Mouse (Mus musculus): ENCODE results near the gene Cblb. TPM values are rescaled to one million over a fixed set of nuclear protein-coding genes. Genes with fewer than 3 reads are reported as not detected.

Cblb gene
- polyA plus RNA-seq, 1 experiment = 22.8 TPM

- Histone ChIP-seq H3K4me1 (replicated peaks; ENCODE audit: control insufficient read depth, insufficient read depth, low read length) (no peaks in the 10 kb centered on the region), H3K36me3 (ENCODE audit: control insufficient read depth, insufficient read depth, low read length) (no peaks in the 10 kb centered on the region), H3K27me3 (ENCODE audit: control insufficient read depth, insufficient read depth, low read length) (no peaks in the 10 kb centered on the region), H3K4me3 (ENCODE audit: control insufficient read depth, insufficient read depth, low read length) (no peak overlapping the region), H3K27ac (ENCODE audit: control insufficient read depth, insufficient read depth, low read length) (no peak overlapping the region)
- DNase-seq = no peak
- TF ChIP-seq CTCF (IDR thresholded peaks at IDR 0.05; ENCODE audit: borderline replicate concordance, control insufficient read depth, extremely low read depth, insufficient read depth, low read length, poor library complexity) = no peak
- TF ChIP-seq POLR2A (IDR thresholded peaks at IDR 0.05; ENCODE audit: control insufficient read depth, extremely low read depth, insufficient read depth, low read length, poor library complexity) = no peak
Measured at GRCm38 (mm10) chr16:52124974-52125373, 93.9 kb downstream of the Cblb start.

DNA sequence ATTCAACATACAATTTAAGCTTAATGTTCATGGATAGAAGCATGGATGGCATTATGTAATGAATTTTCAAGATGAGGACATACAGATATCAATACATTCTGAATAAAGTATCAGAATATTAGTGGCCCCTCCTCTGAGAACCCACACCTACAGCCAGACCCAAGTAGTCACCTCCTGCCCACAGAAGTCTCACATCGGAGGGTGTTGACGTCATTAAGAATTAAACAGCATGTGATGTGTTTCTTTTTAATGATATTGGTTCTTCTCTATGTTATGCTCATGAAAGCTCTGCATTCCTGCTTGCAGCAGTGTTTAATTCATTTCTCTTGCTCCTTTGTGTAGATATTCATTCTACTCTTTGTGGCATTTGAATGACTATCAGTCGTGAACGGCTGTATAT is 94.9 kb downstream of the Cblb start:
- Histone ChIP-seq H3K4me3 (ENCODE audit: control insufficient read depth, insufficient read depth, low read length) (no peak overlapping the region), H3K27me3 (ENCODE audit: control insufficient read depth, insufficient read depth, low read length) (no peaks in the 10 kb centered on the region), H3K4me1 (replicated peaks; ENCODE audit: control insufficient read depth, insufficient read depth, low read length) (no peaks in the 10 kb centered on the region), H3K27ac (ENCODE audit: control insufficient read depth, insufficient read depth, low read length) (no peak overlapping the region), H3K36me3 (ENCODE audit: control insufficient read depth, insufficient read depth, low read length) (no peaks in the 10 kb centered on the region)
- 97% methylated on average over 4 of the region's 4 CpGs for WGBS
- DNase-seq = no peak
- TF ChIP-seq POLR2A (IDR thresholded peaks at IDR 0.05; ENCODE audit: control insufficient read depth, extremely low read depth, insufficient read depth, low read length, poor library complexity) (no peak), CTCF (IDR thresholded peaks at IDR 0.05; ENCODE audit: borderline replicate concordance, control insufficient read depth, extremely low read depth, insufficient read depth, low read length, poor library complexity) (no peak)

- H3K4me1 ChIP-seq (replicated peaks; ENCODE audit: control insufficient read depth, insufficient read depth, low read length) = peaks cover 4% of the 10 kb centered on the region; the same call in 1 of the 2 replicates
- H3K27ac ChIP-seq (ENCODE audit: control insufficient read depth, insufficient read depth, low read length) = no peak overlapping the region
- no peak for TF ChIP-seq CTCF (IDR thresholded peaks at IDR 0.05; ENCODE audit: borderline replicate concordance, control insufficient read depth, extremely low read depth, insufficient read depth, low read length, poor library complexity)
- TF ChIP-seq POLR2A (IDR thresholded peaks at IDR 0.05; ENCODE audit: control insufficient read depth, extremely low read depth, insufficient read depth, low read length, poor library complexity) = no peak
- no peak for DNase-seq
- 38% methylated on average over 5 of the region's 5 CpGs for WGBS
- H3K27me3 ChIP-seq (ENCODE audit: control insufficient read depth, insufficient read depth, low read length) = no peaks in the 10 kb centered on the region
- H3K4me3 ChIP-seq (ENCODE audit: control insufficient read depth, insufficient read depth, low read length) = no peak overlapping the region
- H3K36me3 ChIP-seq (ENCODE audit: control insufficient read depth, insufficient read depth, low read length) = no peaks in the 10 kb centered on the region
Measured at GRCm38 (mm10) chr16:52129357-52129905, 98.4 kb downstream of the Cblb start.

DNA sequence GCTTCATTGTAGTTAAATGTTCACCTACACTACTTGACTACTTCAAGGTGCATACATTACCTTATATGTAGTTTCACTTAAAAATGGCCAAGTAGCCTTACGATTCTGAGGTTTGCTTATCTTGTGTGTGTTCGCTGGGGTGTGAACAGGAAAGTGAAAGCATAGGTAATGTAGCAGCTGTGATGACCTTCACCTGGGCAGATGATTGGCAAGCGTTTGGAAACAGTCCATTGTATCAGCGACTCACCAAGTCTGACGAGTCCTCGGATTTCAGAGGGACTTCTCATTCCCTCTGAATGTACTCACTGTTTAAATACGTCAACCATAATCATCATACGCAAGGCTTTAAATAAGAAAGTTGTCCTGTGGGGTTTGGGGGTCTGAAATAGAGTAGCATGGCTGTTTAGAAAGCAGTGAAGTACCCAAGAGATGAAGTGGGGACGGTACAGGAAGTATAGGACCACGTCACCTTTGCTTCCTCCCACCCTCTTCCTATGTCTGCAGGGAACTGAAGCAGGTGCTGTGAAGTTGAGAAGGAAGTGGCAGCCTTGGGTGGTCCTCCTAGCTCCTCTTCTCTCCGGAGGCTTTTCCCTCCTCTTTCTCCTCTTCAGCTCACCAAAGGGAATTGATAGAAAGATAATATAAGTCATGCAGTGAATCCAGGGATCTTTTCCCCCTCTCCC is 101.9 kb downstream of the Cblb start:
- WGBS = 81% methylated on average over 11 of the region's 11 CpGs
- no peak for DNase-seq

DNA sequence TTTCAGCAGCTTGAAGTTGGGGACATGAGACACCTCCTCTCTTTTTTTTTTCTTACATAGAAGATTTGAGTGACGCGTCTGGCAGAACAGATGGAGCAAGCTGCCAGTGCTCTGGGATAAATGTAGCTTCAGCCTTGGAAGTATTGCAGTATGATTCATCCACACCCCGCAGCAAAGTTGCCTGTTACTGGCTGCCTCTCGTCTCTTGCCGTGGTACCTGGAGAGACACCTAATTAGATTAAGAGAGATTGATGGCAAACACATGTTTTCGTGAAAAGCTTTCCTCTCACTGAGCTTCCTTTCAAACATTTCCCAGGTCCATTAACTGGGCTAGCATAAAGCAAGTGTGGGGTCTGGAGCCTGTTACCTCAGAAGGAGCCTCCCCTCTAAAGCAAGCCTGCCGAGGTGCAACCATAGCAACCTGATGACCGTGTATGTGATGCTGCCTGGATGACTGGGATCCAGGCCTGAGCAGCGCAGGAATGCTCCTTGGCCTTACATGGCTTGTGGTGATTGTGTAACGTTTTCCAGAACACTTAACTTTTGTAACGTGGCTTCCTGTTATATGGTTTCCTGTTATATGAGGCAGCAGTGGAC is 103.7 kb downstream of the Cblb start:
- TF ChIP-seq POLR2A (IDR thresholded peaks at IDR 0.05; ENCODE audit: control insufficient read depth, extremely low read depth, insufficient read depth, low read length, poor library complexity) (no peak), CTCF (IDR thresholded peaks at IDR 0.05; ENCODE audit: borderline replicate concordance, control insufficient read depth, extremely low read depth, insufficient read depth, low read length, poor library complexity) (no peak)
- DNase-seq = no peak
- Histone ChIP-seq H3K4me1 (replicated peaks; ENCODE audit: control insufficient read depth, insufficient read depth, low read length) (peaks cover 4% of the 10 kb centered on the region; the same call in 1 of the 2 replicates), H3K27ac (ENCODE audit: control insufficient read depth, insufficient read depth, low read length) (no peak overlapping the region), H3K27me3 (ENCODE audit: control insufficient read depth, insufficient read depth, low read length) (no peaks in the 10 kb centered on the region), H3K4me3 (ENCODE audit: control insufficient read depth, insufficient read depth, low read length) (no peak overlapping the region), H3K36me3 (ENCODE audit: control insufficient read depth, insufficient read depth, low read length) (peaks cover 4% of the 10 kb centered on the region; the same call in 1 of the 2 replicates)
- WGBS = 81% methylated on average over 11 of the region's 11 CpGs

More for the DNA sequence above, 101.9 kb downstream of the Cblb start:
- Histone ChIP-seq H3K27ac (ENCODE audit: control insufficient read depth, insufficient read depth, low read length) (no peak overlapping the region), H3K4me1 (replicated peaks; ENCODE audit: control insufficient read depth, insufficient read depth, low read length) (peaks cover 4% of the 10 kb centered on the region; the same call in 1 of the 2 replicates), H3K4me3 (ENCODE audit: control insufficient read depth, insufficient read depth, low read length) (no peak overlapping the region), H3K27me3 (ENCODE audit: control insufficient read depth, insufficient read depth, low read length) (no peaks in the 10 kb centered on the region), H3K36me3 (ENCODE audit: control insufficient read depth, insufficient read depth, low read length) (no peaks in the 10 kb centered on the region)
- TF ChIP-seq CTCF (IDR thresholded peaks at IDR 0.05; ENCODE audit: borderline replicate concordance, control insufficient read depth, extremely low read depth, insufficient read depth, low read length, poor library complexity) (no peak), POLR2A (IDR thresholded peaks at IDR 0.05; ENCODE audit: control insufficient read depth, extremely low read depth, insufficient read depth, low read length, poor library complexity) (no peak)

DNA sequence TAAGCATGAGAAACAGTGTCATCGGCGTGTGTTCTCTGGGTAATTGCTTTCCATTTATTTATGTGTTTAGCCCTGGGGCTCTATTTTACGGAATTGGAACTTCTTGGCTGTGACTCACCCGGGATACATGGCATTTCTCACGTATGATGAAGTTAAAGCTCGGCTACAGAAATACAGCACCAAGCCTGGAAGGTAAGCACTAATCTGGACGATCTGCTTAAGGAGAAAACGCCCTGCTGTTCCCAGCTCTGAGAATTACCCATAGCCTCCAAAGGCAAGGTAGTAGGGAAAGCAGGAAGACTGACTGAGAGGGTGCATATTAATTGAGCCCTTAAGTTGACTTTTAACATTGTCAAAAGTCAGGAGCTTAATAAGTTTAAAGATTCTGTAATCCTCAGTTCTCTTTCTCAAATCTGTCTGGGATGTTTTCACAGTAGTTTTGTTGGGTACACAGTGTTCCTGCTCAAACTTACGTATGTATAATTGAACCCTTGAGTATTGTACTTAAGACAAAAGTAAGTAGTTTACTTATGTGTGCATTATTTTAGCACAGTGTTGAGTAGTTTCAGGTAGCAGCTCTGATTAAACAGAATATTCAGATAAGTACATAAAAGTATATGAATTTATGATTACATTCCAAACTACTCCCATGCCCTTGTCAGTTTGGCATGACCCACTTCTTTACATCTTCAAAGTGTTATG is 104.8 kb downstream of the Cblb start:
- Histone ChIP-seq H3K27me3 (ENCODE audit: control insufficient read depth, insufficient read depth, low read length) (no peaks in the 10 kb centered on the region), H3K27ac (ENCODE audit: control insufficient read depth, insufficient read depth, low read length) (no peak overlapping the region), H3K4me1 (replicated peaks; ENCODE audit: control insufficient read depth, insufficient read depth, low read length) (peaks cover 4% of the 10 kb centered on the region; the same call in 1 of the 2 replicates), H3K4me3 (ENCODE audit: control insufficient read depth, insufficient read depth, low read length) (no peak overlapping the region), H3K36me3 (ENCODE audit: control insufficient read depth, insufficient read depth, low read length) (peaks cover 4% of the 10 kb centered on the region; the same call in 1 of the 2 replicates)
- DNase-seq = no peak
- WGBS = 97% methylated on average over 9 of the region's 9 CpGs
- TF ChIP-seq POLR2A (IDR thresholded peaks at IDR 0.05; ENCODE audit: control insufficient read depth, extremely low read depth, insufficient read depth, low read length, poor library complexity) (no peak), CTCF (IDR thresholded peaks at IDR 0.05; ENCODE audit: borderline replicate concordance, control insufficient read depth, extremely low read depth, insufficient read depth, low read length, poor library complexity) (no peak)

Measured in thymus, adult 2 months (tissue).